Mouse (Mus musculus) megakaryocyte, embryonic 14.5 days (primary cell): ENCODE results near the gene Apba3.

ENCODE experiments used
- FLI1 ChIP-seq: IDR thresholded peaks from 2 replicates; pipeline ENCODE4 v1.6.1; 2012; ENCODE audit warnings: low read length, inconsistent platforms, mixed read lengths
- GATA1 ChIP-seq: IDR thresholded peaks from 3 replicates; pipeline ENCODE4 v1.6.1; 2012; ENCODE audit warnings: mixed read lengths, low read length, inconsistent platforms, borderline replicate concordance

DNA sequence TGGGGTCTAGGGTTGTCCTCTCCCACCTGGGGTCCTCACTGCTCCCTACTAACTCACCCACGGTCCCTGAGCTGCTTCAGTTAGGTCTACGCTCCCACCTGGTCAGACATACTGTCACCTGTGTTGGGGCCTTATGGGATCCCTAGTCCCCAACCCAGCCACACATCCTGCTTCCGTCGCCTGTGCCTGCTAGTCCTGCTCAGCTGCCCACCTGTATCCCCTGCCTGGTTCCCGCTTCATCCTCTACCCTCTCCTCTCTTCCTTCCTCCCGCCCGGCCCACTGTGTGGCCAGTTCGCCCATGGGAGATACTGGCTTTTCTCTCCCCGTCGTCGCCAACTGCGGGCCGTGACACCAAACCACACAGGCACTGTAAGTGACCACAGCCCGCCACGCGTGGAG is 48.8 kb downstream of the Apba3 start:
- TF ChIP-seq GATA1 (no peak), FLI1 (no peak)
